Mouse (Mus musculus) neural tube, embryonic 12.5 days (tissue): ENCODE measurements around the gene Lmbrd2. TPM values are rescaled to one million over a fixed set of nuclear protein-coding genes. Genes with fewer than 3 reads are reported as not detected.

Experiments
- ATAC-seq: fragments of 200-750 bp; cut with Nextera tagmentation; 2 replicates; pipeline ENCODE4 v1.8.0; 2017; ENCODE audit warnings: low read depth, mild to moderate bottlenecking, moderate TSS enrichment, moderate library complexity; ENCODE audit not compliant: low FRiP score
- H3K27ac ChIP-seq: fragments of 300-500 bp; sonication (generic); 2 replicates; pipeline ENCODE4 v1.5.1; 2016
- H3K27me3 ChIP-seq: fragments of 300-500 bp; sonication (generic); replicated peaks from 2 replicates; pipeline ENCODE4 v1.6.1; 2016; ENCODE audit warnings: mild to moderate bottlenecking
- H3K36me3 ChIP-seq: fragments of 300-500 bp; sonication (generic); 2 replicates; pipeline ENCODE4 v1.6.1; 2016; ENCODE audit warnings: mild to moderate bottlenecking
- H3K4me1 ChIP-seq: fragments of 300-500 bp; sonication (generic); 2 replicates; pipeline ENCODE4 v1.6.1; 2016
- H3K4me2 ChIP-seq: fragments of 300-500 bp; sonication (generic); replicated peaks from 2 replicates; pipeline ENCODE4 v1.6.1; 2016; ENCODE audit warnings: mild to moderate bottlenecking
- H3K4me3 ChIP-seq: fragments of 300-500 bp; sonication (generic); 2 replicates; pipeline ENCODE4 v1.5.1; 2016
- H3K9ac ChIP-seq: fragments of 300-500 bp; sonication (generic); 2 replicates; pipeline ENCODE4 v1.6.1; 2016; ENCODE audit warnings: mild to moderate bottlenecking
- H3K9me3 ChIP-seq: fragments of 300-500 bp; sonication (generic); 2 replicates; pipeline ENCODE4 v1.6.1; 2016; ENCODE audit warnings: mild to moderate bottlenecking
- WGBS: fragments of 180-500 bp; shearing (Covaris S2); methylation state at CpG from one replicate; pipeline ENCODE4 v1.1.7; 2016; 5-methylcytosine and 5-hydroxymethylcytosine counted together
- polyA plus RNA-seq: library from polyadenylated mRNA; unstranded; fragments of >200 nt; fragmentation: Nextera tagmentation; extraction: Ambion mirVana; gene quantifications from 2 replicates; pipeline ENCODE4 v1.2.1, GENCODE M21; 2016

Lmbrd2 gene
- polyA plus RNA-seq, 1 experiment from 2014 or later: 3.3 TPM

- Histone ChIP-seq H3K36me3 (peaks cover 64% of the 10 kb centered on the region), H3K27me3 (no peaks in the 10 kb centered on the region), H3K4me3 (no peak overlapping the region), H3K4me2 (no peak overlapping the region), H3K9me3 (no peaks in the 10 kb centered on the region), H3K9ac (no peak overlapping the region), H3K27ac (no peak overlapping the region), H3K4me1 (no peaks in the 10 kb centered on the region)
- WGBS: 84% methylated on average over 5 of the region's 5 CpGs
- no peak for ATAC-seq
These were observed 25.8 kb upstream of the Lmbrd2 start for GRCm38 (mm10) chr15:9114599-9114998.

- ATAC-seq: no peak
- peaks cover 84% of the 10 kb centered on the region for H3K36me3 ChIP-seq
- 93% methylated on average over 4 of the region's 4 CpGs for WGBS
These were observed 21.5 kb upstream of the Lmbrd2 start for GRCm38 (mm10) chr15:9118852-9119251.

GRCm38 (mm10) chr15:9120081-9120480, 20.3 kb upstream of the Lmbrd2 start:
- Histone ChIP-seq H3K4me2 (no peak overlapping the region), H3K9me3 (no peaks in the 10 kb centered on the region), H3K27ac (no peak overlapping the region), H3K9ac (no peak overlapping the region), H3K4me1 (no peaks in the 10 kb centered on the region), H3K27me3 (no peaks in the 10 kb centered on the region), H3K4me3 (no peak overlapping the region), H3K36me3 (peaks cover 84% of the 10 kb centered on the region)
- ATAC-seq: peak; percentile 79
- WGBS: 92% methylated on average over 2 of the region's 2 CpGs

More at GRCm38 (mm10) chr15:9118852-9119251, 21.5 kb upstream of the Lmbrd2 start:
- H3K27me3 ChIP-seq: no peaks in the 10 kb centered on the region
- H3K4me2 ChIP-seq: no peak overlapping the region
- no peaks in the 10 kb centered on the region for H3K9me3 ChIP-seq
- no peak overlapping the region for H3K27ac ChIP-seq
- H3K4me3 ChIP-seq: no peak overlapping the region
- no peaks in the 10 kb centered on the region for H3K4me1 ChIP-seq
- no peak overlapping the region for H3K9ac ChIP-seq

- H3K9me3 ChIP-seq: no peaks in the 10 kb centered on the region
- no peak overlapping the region for H3K4me2 ChIP-seq
- ATAC-seq: no peak
- H3K4me3 ChIP-seq: no peak overlapping the region
- H3K27me3 ChIP-seq: no peaks in the 10 kb centered on the region
- H3K36me3 ChIP-seq: peaks cover 75% of the 10 kb centered on the region
- H3K4me1 ChIP-seq: no peaks in the 10 kb centered on the region
- 92% methylated on average over 4 of the region's 4 CpGs for WGBS
- no peak overlapping the region for H3K27ac ChIP-seq
- H3K9ac ChIP-seq: no peak overlapping the region
These were observed 17.4 kb upstream of the Lmbrd2 start for GRCm38 (mm10) chr15:9122989-9123388.

GRCm38 (mm10) chr15:9124856-9125255, 15.5 kb upstream of the Lmbrd2 start:
- no peak overlapping the region for H3K9ac ChIP-seq
- H3K4me2 ChIP-seq: no peak overlapping the region
- no peak overlapping the region for H3K4me3 ChIP-seq
- no peak for ATAC-seq
- H3K27ac ChIP-seq: no peak overlapping the region
- H3K36me3 ChIP-seq: peaks cover 72% of the 10 kb centered on the region
- H3K27me3 ChIP-seq: no peaks in the 10 kb centered on the region
- H3K9me3 ChIP-seq: no peaks in the 10 kb centered on the region
- 93% methylated on average over 21 of the region's 21 CpGs for WGBS
- H3K4me1 ChIP-seq: no peaks in the 10 kb centered on the region

GRCm38 (mm10) chr15:9127051-9127791, 13.1 kb upstream of the Lmbrd2 start:
- no peak overlapping the region for H3K9ac ChIP-seq
- no peak overlapping the region for H3K4me3 ChIP-seq
- H3K4me1 ChIP-seq: no peaks in the 10 kb centered on the region
- H3K36me3 ChIP-seq: peaks cover 71% of the 10 kb centered on the region
- WGBS: 92% methylated on average over 7 of the region's 7 CpGs
- H3K27me3 ChIP-seq: no peaks in the 10 kb centered on the region
- no peak for ATAC-seq
- no peak overlapping the region for H3K27ac ChIP-seq
- no peaks in the 10 kb centered on the region for H3K9me3 ChIP-seq
- H3K4me2 ChIP-seq: no peak overlapping the region

- H3K27ac ChIP-seq: no peak overlapping the region
- no peak overlapping the region for H3K4me2 ChIP-seq
- WGBS: 83% methylated on average over 9 of the region's 9 CpGs
- peaks cover 47% of the 10 kb centered on the region for H3K36me3 ChIP-seq
- no peak for ATAC-seq
- H3K9ac ChIP-seq: no peak overlapping the region
- no peak overlapping the region for H3K4me3 ChIP-seq
- H3K27me3 ChIP-seq: no peaks in the 10 kb centered on the region
- no peaks in the 10 kb centered on the region for H3K9me3 ChIP-seq
- H3K4me1 ChIP-seq: no peaks in the 10 kb centered on the region
These were observed 9.4 kb upstream of the Lmbrd2 start for GRCm38 (mm10) chr15:9130772-9131498.

- WGBS: 89% methylated on average over 4 of the region's 4 CpGs
- no peak overlapping the region for H3K4me2 ChIP-seq
- no peak for ATAC-seq
- no peak overlapping the region for H3K27ac ChIP-seq
- no peaks in the 10 kb centered on the region for H3K4me1 ChIP-seq
- no peaks in the 10 kb centered on the region for H3K9me3 ChIP-seq
- H3K4me3 ChIP-seq: no peak overlapping the region
- no peak overlapping the region for H3K9ac ChIP-seq
- peaks cover 52% of the 10 kb centered on the region for H3K36me3 ChIP-seq
- no peaks in the 10 kb centered on the region for H3K27me3 ChIP-seq
These were observed 8.9 kb upstream of the Lmbrd2 start for GRCm38 (mm10) chr15:9131499-9131888.

GRCm38 (mm10) chr15:9132693-9133443, 7.5 kb upstream of the Lmbrd2 start:
- H3K27ac ChIP-seq: no peak overlapping the region
- H3K4me1 ChIP-seq: no peaks in the 10 kb centered on the region
- H3K4me2 ChIP-seq: no peak overlapping the region
- H3K36me3 ChIP-seq: peaks cover 56% of the 10 kb centered on the region
- H3K9me3 ChIP-seq: no peaks in the 10 kb centered on the region
- no peak for ATAC-seq
- H3K9ac ChIP-seq: no peak overlapping the region
- H3K4me3 ChIP-seq: no peak overlapping the region
- no peaks in the 10 kb centered on the region for H3K27me3 ChIP-seq
- WGBS: 92% methylated on average over 13 of the region's 13 CpGs

GRCm38 (mm10) chr15:9134891-9135507, 5.4 kb upstream of the Lmbrd2 start:
- Histone ChIP-seq H3K4me2 (no peak overlapping the region), H3K27ac (no peak overlapping the region), H3K4me3 (no peak overlapping the region), H3K9me3 (no peaks in the 10 kb centered on the region), H3K9ac (no peak overlapping the region), H3K4me1 (peaks cover 15% of the 10 kb centered on the region), H3K36me3 (peaks cover 42% of the 10 kb centered on the region), H3K27me3 (no peaks in the 10 kb centered on the region)
- ATAC-seq: no peak
- 76% methylated on average over 6 of the region's 6 CpGs for WGBS

- Histone ChIP-seq H3K4me3 (peak overlapping the region; percentile 77), H3K36me3 (peaks cover 22% of the 10 kb centered on the region), H3K27ac (no peak overlapping the region), H3K9me3 (no peaks in the 10 kb centered on the region), H3K9ac (peak overlapping the region; percentile 50), H3K27me3 (no peaks in the 10 kb centered on the region), H3K4me2 (peak overlapping the region; percentile 67), H3K4me1 (peaks cover 19% of the 10 kb centered on the region)
- no peak for ATAC-seq
- WGBS: 32% methylated on average over 10 of the region's 10 CpGs
These were observed 903 bp upstream of the Lmbrd2 start for GRCm38 (mm10) chr15:9139447-9139846.

GRCm38 (mm10) chr15:9140684-9141171, 378 bp downstream of the Lmbrd2 start:
- Histone ChIP-seq H3K4me2 (peak overlapping the region; percentile 79), H3K9ac (peak overlapping the region; percentile 71), H3K27me3 (no peaks in the 10 kb centered on the region), H3K4me1 (peaks cover 19% of the 10 kb centered on the region), H3K9me3 (no peaks in the 10 kb centered on the region), H3K4me3 (peak overlapping the region; percentile 77), H3K27ac (peak overlapping the region; percentile 68; the same call in 1 of the 2 replicates), H3K36me3 (peaks cover 22% of the 10 kb centered on the region)
- WGBS: 0% methylated on average over 37 of the region's 37 CpGs
- peak; percentile 92 for ATAC-seq
